10 mouse cellular contexts compared by ENCODE assay signal in genomic region chr2:52578846-52579245, GRCm38 (mm10).
DNase-seq lines count a peak whose midpoint lies in the region; ATAC-seq lines count a peak whose summit lies in the region.
"Had no signal": no experiment of that assay in that cellular context is flagged by ENCODE, and none has a peak within 500 bp of the region (broad histone marks: within the 10 kb centered on the region; RNA-seq: fewer than 3 reads in every experiment).

No protein-coding gene starts in this region.

- no peak overlapping the region for H3K27ac ChIP-seq in midbrain, embryonic 16.5 days (ENCODE audit: low read length)
- no peak overlapping the region for H3K27ac ChIP-seq in midbrain, embryonic 10.5 days (replicated peaks)
- H3K27ac ChIP-seq: limb, embryonic 15.5 days; neural tube, embryonic 12.5 days had no signal

- intact Hi-C loops in left cerebral cortex, postnatal 36 days (cut with DNase I): loop anchor here (10.0 kb wide), 1 partner anchor 144 kb away; no protein-coding TSS in a partner anchor

- no peaks in the 10 kb centered on the region for H3K27me3 ChIP-seq in midbrain, embryonic 16.5 days (ENCODE audit: control insufficient read depth, insufficient read depth, low read depth, low read length)
- no peaks in the 10 kb centered on the region for H3K27me3 ChIP-seq in midbrain, embryonic 10.5 days (ENCODE audit: low read depth, poor library complexity, severe bottlenecking)
- H3K27me3 ChIP-seq: limb, embryonic 15.5 days; neural tube, embryonic 12.5 days had no signal

- 0 out of 2 replicates have a peak, but pooled peaks have one; percentile 8 for ATAC-seq in midbrain, embryonic 16.5 days
- ATAC-seq in megakaryocyte progenitor cell, adult 5-6 weeks (replicated peaks; ENCODE audit: poor library complexity): no peak

- no peak overlapping the region for H3K4me2 ChIP-seq in midbrain, embryonic 16.5 days (ENCODE audit: low read length)
- H3K4me2 ChIP-seq: limb, embryonic 15.5 days; neural tube, embryonic 12.5 days had no signal

- no peaks in the 10 kb centered on the region for H3K9me3 ChIP-seq in midbrain, embryonic 16.5 days (replicated peaks; ENCODE audit: control insufficient read depth, low read length, poor library complexity, severe bottlenecking)
- H3K9me3 ChIP-seq in midbrain, embryonic 10.5 days (replicated peaks): no peaks in the 10 kb centered on the region
- H3K9me3 ChIP-seq: limb, embryonic 15.5 days; neural tube, embryonic 12.5 days had no signal

- H3K4me1 ChIP-seq in midbrain, embryonic 16.5 days (ENCODE audit: control insufficient read depth, insufficient read depth, low read length): no peaks in the 10 kb centered on the region
- peaks cover 5% of the 10 kb centered on the region; the same call in 1 of the 2 replicates for H3K4me1 ChIP-seq in midbrain, embryonic 10.5 days
- H3K4me1 ChIP-seq: neural tube, embryonic 12.5 days had no signal

- H3K36me3 ChIP-seq in midbrain, embryonic 16.5 days (ENCODE audit: control insufficient read depth, insufficient read depth, low read length): no peaks in the 10 kb centered on the region
- H3K36me3 ChIP-seq in midbrain, embryonic 10.5 days: no peaks in the 10 kb centered on the region
- H3K36me3 ChIP-seq: limb, embryonic 15.5 days; neural tube, embryonic 12.5 days had no signal

- H3K9ac ChIP-seq in midbrain, embryonic 16.5 days (ENCODE audit: low read depth, low read length): no peak overlapping the region
- H3K9ac ChIP-seq: limb, embryonic 15.5 days; neural tube, embryonic 12.5 days had no signal

- DNase-seq in cerebellum, postnatal 10 days: peak; percentile 17 to 49
- DNase-seq in cerebellum, adult 9-11 months: no peak
- no peak for DNase-seq in midbrain, embryonic 10.5 days (ENCODE audit: low spot score)
- peak; percentile 59 for DNase-seq in heart, postnatal 4 days
- DNase-seq in frontal cortex, postnatal 36 days (ENCODE audit: low spot score in 2 of 2): no peak
- no peak for DNase-seq in left cerebral cortex, postnatal 36 days (ENCODE audit: low spot score in 2 of 2)

- WGBS in midbrain, embryonic 16.5 days: 46% methylated on average over 3 of the region's 3 CpGs
- WGBS in midbrain, embryonic 10.5 days: 70% methylated on average over 3 of the region's 3 CpGs

- H3K4me3 ChIP-seq in midbrain, embryonic 16.5 days (ENCODE audit: low read depth, low read length): no peak overlapping the region
- H3K4me3 ChIP-seq in midbrain, embryonic 10.5 days: no peak overlapping the region
- H3K4me3 ChIP-seq: limb, embryonic 15.5 days; neural tube, embryonic 12.5 days had no signal

Comparison
In these comparisons a context has a peak if more than half of its experiments do, and no peak if none do; other contexts are left out.
1. DNase-seq: peak in cerebellum, postnatal 10 days (2 of 2) and heart, postnatal 4 days (single experiment); none in cerebellum, adult 9-11 months (single experiment), midbrain, embryonic 10.5 days (single experiment), frontal cortex, postnatal 36 days (0 of 2) and left cerebral cortex, postnatal 36 days (0 of 2).